Mouse (Mus musculus): ENCODE data around the gene S1pr1.

- TF ChIP-seq CTCF (IDR thresholded peaks at IDR 0.05; ENCODE audit: insufficient read depth, low read depth, low read length) (no peak), POLR2A (IDR thresholded peaks at IDR 0.05; ENCODE audit: insufficient read depth, low read depth, low read length) (no peak)
Measured at GRCm38 (mm10) chr3:115746511-115746910, 31.6 kb upstream of the S1pr1 start.

All from olfactory bulb, adult 2 months (tissue).